Mouse (Mus musculus) 416B (cell line): Measurements from ENCODE around the gene Eif3l.

ENCODE experiments used
- DNase-seq: peaks from one replicate; pipeline ENCODE4 v3.0.0; 2011; ENCODE audit warnings: low read depth

Gene Eif3l

DNA sequence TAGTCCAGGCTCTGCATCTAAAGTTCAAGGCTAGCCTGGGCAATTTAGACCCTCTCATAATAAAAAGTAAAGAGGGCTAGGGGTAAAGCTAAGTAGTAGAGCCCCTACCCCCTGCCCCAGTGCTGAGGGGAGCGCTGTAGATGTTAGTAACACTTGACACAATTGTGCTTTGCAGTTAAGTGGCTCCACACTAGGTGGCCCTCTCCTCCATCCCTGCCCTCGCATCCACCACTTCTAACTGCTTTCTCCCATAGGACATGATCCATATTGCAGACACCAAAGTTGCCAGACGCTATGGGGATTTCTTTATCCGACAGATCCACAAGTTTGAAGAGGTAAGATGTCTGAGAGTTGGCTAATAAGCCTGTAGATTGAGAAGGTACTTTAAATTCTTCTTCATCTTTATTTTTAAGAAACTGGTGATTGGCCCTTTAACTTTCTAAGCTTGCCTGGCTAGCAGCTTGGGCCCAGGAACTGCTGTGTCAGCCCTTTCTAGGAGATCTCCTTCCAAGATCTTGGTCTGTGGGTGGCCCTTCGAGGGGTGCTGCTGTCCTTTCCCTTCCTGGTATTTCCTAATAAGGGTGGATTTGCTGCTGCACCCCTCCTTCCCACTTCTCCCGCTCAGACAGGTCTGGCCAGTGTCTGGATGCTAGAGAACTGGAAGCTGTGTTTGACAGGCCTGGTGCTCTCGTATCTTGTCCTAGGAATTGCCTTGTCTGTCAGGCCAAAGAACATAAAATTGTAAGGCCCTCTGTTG is 18.3 kb downstream of the Eif3l start:
- DNase-seq = no peak

DNA sequence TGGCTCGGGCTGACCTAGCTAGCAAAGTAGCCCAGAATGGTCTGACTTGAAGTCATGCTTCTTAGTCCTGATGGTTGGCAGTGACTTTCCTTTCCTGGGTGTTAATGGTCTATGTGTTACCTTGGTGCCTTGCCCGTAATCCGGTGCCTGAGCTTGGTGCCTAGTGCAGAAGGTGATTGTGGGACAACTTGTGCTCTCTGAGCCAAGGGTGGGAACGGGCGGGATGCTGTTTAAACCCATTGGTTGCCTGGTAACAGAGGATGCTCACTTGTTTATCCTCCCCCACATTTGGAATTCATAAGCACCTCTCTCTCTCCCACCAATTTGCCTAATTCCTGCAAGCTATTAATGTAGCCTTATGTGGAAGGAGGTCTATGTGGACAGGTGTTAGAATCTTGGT is 20.5 kb downstream of the Eif3l start:
- DNase-seq = no peak

DNA sequence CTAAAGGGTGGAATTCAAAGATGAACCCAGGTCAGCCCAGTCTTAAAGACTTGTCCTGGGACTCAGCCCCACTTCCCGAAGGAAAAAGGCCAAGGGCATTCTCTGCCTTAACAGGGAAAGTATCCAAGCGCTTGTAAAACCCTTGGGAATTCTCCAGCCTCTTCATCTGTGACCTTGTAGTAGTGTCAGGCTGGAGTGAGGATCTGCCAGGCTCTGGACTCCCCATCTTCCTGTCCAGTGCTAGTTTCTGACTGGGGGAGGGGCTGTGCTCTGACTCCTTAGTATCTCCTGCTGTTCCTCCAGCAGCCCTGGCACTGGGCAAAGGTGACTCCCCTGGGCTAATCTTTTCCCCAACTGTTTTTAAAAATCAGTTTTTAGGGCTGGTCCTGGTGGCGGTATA is 21.6 kb downstream of the Eif3l start:
- no peak for DNase-seq

DNA sequence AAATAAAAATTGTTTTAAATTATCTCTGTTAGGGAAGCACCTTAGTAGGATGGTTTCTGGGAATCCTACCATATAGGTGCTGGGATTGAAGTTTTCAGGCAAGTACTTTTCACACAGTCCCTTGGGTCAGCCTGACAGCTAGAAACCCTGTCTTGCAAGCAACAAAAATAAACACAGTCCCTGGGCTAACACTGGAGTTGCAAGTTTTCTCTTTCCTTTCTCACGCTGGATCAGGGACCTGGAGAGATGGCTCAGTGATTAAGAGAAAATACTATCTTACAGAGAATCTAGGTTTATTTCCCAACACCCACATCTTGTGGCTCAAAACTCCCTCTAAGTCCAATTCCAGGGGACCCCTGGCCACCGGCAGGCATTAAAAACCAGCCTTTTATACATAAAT is 22.2 kb downstream of the Eif3l start:
- no peak for DNase-seq

DNA sequence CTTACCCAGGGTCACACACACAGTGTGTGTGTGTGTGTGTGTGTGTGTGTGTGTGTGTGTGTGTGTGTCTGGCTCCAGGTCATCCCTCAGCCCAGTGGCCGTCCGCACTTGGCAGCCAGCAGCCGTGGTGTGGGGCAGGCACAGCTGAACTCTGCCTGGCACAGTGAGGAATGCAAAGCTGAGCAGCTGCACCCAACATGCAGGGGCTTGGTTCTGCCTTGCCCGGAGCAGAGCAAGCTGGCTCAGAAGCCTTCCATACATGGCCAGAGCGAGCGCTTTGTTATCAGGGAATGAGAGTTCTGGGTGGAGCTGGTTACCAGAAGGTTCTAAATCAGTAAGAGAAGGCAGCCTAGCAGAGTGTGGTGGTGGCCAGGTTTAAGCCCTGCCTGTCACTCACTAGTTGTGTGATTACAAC is 22.6 kb downstream of the Eif3l start:
- DNase-seq = no peak

DNA sequence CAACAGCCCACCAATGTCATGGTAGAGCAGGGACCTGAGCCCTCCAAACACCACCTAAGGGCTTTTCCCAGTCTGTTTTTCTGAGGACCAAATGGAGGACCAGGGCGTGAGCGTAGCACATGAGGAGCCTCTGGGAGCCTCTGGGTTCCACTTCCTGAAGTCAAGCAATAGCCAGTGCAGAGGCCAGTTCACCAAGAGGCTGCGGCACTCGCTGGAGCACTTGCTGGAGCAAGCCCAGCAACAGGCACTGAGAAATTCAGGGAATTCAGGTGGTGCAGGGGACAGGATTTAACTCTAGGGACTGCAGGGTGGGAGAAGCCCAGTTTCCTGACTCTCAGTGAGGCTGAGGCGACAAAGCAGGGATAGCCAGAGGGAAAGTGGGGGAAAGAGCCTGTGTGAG is 23.2 kb downstream of the Eif3l start:
- no peak for DNase-seq

DNA sequence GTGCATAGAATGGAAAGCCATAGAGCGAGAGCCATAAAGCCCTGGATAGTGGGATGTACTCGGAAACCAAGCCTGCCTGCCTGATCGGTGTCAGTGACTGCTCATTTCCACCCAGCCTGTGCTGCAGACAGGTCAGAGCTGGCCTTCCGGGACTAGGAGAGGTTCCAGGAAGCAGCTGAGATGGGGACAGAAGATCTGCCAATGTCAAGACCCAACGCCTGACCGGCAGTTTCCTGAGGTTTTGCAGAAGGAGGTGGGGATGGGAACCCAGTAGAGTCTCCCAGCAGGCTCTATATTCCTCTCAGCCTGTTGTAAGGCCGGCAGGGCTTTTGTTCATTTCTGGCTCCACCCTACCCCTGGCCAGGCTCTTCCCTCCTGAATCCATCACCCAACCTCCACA is 23.9 kb downstream of the Eif3l start:
- peak; percentile 80 for DNase-seq

DNA sequence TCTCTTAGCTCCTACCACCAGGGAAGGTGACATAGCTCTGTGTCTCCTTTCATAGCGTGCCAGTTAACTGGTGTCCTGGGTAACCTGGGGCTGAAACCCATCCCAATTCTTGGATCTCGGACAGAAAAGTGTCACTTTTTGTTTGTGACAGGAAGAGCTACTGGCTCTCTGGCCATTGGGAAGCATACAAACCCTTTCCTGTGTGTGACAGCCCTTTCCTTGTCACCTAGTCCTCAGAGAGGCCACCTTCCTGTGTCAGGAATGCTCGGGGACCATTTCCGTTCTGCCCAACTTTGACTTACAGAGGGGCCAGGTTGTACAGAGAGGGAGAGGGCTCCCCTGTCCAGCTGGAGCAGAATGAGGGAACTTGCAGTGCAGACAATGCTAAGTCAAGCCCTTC is 24.5 kb downstream of the Eif3l start:
- DNase-seq = no peak

DNA sequence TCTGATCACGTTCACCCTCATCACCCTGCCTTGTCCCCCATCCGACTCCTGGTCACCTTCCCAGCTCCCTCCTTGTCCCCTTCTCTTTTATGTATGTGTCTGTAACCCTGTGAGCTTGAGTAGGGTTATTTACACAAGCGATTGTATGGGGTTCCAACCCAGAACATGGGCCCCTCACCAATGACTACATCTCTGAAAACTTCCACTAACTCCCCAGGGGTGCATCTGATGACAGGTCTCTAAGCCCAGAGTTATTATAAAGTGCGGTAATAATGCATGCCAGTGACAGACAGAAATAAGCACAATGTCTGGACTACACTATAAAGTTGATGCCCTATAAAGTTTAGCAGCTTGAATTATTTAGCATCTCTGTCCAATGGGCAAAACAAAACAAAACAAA is 25.4 kb downstream of the Eif3l start:
- DNase-seq = no peak

DNA sequence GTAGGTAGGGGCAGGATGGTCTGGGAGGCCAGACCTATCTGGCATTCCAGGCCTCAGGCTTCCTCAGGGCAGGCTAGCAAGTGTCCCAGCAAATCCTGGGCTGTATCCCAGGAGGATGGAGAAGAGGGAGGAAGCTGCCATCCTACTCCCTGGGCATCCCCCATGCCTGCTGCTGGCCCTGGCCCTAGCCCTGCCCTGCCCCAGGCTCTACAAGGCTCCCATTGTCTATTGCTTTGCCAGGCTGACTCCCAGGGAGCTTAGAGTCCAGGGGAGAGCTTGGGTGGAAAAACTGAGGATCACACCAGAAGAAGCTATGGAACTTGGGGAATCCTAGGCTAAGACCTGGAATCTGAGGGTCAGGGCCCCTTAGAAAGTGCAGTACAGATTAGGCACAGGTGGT is 26.6 kb downstream of the Eif3l start:
- no peak for DNase-seq

DNA sequence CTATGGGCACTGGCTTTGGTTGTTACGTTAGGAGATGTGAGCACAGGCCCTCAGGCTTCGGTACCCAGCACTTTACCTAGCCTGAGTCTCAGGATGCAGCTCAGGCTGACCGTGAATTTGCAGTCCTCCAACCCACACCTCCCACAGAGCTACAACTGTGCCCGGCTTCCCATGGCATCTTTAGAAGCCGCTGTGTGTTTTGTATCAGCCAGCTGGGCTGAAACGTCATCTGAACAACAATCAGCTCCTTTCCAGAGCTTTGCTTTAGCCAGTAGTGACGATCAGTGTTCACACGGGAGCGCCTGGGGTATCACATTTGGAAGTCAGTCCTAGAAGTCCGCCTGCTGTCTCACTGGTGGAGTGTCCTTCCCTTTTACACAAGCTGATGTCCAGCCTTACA is 28.3 kb downstream of the Eif3l start:
- no peak for DNase-seq

DNA sequence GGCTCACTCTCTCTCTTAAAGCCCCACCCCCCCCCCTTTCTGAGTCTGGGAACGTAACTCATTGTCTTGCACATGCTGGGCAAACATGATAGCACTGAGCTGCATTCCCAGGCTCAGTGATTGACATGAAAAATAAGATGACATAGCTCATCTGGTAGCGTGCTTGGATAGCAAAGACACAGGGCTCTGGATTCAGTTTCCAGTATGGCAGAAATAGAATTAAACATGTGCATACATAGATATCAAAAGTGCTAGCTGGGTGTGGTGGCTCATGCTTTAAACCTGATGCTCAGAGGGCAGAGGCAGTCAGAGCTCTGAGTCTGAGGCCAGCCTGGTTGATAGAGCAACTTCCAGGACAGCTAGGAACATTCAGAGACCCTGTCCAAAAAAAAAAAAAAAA is 30.8 kb downstream of the Eif3l start:
- DNase-seq = no peak

DNA sequence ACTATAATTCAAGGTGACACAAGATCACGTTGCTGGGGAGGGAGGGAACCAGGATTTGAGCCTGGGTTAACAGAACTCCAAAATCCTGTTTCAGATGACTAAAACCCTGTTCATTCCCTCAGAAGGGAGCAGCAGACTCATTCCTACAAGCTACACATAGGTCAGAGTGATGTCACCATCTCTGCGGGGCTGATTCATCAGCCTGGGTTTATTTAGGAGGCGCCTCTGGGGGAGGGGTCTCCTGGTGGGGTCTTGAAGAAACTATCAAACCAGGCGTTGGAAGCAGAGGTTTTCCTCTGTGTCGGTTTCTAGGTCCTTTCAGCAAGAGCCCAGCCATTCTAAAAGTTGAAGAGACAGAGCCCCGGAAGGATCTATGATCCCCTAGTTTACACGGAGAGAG is 33.0 kb downstream of the Eif3l start:
- DNase-seq = peak; percentile 51

DNA sequence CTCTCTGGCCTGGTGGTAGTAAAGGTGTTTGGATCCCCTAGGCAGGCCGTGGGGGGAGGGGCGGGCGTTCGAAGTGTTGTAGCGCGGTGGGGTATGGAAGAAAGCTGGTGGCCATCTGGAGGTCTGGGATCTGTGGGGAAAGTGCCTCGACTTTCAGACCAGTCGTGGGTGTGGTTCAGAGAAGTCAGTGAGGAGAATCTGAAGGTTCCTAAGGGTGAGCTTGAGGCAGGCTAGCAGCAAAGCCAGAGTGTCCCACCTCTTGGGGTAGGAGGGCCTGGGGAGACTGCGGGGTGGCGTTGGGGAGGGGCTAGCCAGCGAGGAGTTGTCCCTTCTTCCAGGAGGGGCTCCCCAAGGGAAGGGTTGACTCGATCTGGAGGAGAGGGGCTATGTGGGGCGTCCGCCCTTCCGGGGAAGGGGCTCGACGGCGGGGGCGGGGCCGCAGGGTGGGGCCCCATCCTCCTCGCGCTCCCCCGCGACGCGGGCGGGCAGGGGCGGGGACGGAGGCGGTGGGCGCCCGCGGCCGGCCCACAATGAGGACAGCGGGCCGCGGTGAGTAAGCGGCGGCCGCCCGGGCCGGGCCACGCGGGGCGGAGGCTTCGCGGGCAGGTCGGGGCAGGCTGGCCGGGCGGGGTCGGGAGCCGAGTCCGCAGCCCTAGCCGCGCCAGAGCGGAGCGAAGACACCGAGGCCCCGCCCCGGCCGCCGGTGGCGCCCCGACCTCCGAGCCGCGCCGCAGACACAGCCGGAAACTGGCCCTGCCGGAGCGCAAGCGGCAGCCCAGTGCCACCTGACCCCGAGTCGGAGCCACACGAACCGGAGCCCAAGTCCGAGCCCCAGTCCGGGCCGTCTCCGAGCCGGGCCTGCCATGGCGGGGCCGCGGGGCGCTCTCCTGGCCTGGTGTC is 33.7 kb downstream of the Eif3l start, which contains the start of gene Micall1:
Gene Micall1 (plus strand): TSS at position 478 of the 900 bp plus-strand sequence.
- peak; percentile 51 for DNase-seq

DNA sequence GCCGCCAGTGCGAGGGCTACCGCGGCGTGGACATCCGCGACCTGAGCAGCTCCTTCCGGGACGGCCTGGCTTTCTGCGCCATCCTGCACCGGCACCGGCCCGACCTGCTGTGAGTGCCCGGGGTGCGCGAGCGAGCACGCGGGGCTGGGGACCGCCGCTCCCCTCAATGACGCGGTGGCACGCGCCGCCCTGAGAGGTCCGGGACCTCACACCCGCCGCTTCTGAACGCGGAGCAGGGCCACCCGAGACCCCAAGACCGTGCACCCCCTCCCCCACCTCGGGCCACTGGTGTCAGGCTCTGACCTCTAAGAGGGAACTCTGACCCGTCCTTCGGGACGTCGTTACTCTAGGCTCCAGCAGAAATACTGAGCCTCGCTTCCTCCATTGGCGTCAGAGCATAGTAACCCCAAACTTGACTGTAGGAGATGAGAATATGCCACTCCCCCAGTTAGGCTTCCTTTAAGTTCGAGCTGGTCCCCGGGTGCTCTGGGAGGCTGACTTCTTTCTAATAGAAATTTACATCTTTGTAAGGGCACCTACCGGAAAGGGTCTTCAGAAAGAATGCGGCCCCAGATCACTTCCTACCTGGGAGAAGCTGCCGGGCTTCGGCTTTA is 34.4 kb downstream of the Eif3l start:
- DNase-seq = peak; percentile 57

DNA sequence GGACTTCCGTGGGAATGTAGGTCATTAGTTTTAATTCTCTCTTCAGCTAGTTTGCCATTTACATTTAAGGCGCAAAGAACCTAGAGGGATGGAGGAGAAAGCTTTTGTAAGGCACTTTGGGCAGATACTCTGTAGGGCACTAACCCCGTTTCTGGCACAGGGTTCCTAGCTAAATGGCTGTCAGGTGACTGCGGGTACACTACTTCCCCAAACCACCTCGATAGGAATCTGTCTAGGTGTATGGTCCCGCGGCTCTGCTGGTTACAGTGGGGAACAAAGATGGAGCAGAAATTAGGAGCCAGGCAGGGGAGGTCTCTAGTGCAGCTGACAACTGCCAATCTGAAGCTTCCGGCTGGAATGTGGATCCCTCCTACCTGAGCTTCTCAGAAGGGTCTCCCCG is 35.1 kb downstream of the Eif3l start:
- DNase-seq = no peak

DNA sequence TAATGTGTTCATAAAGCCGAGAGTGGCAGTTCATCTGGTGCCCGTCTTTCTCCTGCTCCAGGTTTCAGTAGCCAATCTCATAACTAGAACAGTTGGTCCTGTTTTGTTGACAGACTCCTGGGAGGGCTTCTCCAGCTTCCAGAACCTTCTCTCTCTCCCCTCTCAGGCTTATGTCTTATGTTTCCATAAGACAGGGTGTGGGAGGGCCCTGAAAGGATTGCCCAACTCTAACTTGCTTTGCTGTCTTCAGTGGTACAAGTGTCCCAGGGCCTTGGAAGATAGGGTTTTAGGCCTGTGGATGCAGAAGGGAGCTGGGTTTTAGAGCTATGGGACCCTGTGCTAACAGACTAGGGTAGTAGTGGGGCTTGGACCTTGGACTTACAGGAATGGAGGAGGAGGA is 35.5 kb downstream of the Eif3l start:
- peak; percentile 36 for DNase-seq

DNA sequence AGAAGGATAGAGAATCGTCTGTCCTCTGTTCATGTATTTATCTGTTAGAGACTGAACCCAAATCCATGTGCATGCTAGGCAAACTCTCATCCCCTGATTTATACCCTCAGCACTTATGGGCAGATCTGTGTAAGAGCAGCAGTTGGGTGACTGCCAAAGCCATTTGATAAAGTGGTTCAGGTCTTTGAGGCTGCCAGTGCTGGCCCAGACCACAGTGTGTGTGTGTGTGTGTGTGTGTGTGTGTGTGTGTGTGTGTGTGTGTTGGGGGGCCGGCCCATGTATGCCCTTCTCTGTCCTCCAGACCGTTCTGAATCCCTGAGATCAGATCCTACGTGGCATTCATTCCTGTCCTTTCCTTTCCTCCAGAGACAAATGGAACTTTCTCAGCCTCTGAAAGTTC is 36.8 kb downstream of the Eif3l start:
- DNase-seq = peak; percentile 40

DNA sequence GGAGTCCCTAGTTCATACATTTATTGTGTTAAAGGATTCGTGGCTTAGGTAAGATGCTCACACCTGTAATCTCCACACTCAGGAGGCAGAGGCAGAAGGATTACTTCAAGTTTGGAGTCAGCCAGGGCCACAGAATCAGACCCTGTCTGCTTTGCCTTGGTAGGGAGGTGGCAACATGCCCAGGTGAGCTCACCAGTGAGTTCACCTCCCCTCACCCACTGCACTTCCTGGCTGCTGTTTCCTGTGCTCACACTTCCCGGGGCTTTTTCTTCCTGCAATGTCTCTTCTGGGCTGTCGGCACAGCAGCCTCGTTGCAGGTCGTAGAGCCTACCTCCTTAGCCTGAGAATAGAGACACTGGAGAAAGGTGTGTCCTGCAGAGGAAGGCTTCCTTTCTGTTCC is 40.3 kb downstream of the Eif3l start:
- DNase-seq = no peak

DNA sequence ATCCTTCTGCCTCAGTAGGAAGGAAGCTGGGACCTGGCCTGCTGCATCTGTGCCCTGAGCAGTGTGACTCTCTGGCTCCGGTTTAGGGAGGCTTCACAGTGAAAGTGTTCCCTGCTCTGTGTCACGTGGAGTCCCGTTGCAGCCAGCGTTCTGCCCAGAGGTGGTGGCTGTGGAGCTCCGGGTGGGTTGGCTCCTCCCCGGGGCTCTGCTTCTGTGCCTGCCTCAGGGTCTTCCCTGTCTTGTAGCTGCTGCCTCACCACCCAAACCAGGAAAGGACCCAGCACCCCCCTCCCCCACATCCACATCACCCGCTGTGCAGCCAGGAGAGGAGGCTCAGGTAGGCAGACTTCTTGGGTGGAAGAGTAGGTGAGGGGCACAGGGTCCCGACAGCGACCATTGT is 44.5 kb downstream of the Eif3l start:
- DNase-seq = no peak

DNA sequence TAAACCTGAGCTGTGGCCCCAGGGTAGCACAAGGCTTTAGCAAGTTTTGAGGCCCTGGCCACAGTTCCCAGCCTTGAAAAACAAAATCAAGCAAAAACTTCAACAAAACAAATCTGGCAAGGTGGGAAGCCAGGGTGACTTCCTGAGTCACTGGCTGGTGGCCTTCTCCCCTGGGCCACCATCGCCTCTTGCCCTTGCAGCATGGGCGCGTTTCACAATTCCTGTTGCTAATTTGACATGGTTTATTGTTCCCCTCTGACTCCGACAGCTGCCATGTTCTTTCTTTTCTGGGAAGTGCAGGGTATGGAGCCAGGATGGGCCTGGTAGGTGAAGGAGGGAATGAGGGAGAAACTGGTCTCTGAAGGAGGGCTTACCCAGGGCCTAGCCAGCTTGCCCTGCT is 47.1 kb downstream of the Eif3l start:
- no peak for DNase-seq

DNA sequence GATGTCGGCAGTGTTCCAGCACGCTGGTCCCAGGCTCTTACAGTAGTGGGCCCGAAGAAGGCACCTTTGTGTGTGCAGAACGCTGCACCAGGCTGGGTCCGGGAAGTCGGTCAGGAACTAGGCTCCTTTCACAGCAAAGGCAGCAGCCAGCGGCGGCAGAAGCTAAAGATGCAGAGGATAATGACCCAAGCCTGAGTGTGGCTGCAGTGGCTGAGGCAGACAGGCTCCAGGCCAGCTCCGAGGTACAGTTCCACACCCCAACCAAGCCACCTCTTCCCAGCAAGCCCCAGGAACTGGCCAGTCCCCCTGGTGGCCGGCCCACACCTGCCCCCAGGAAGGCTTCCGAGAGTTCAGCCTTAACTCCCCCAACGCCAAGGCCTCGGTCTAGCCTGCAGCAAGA is 47.6 kb downstream of the Eif3l start:
- DNase-seq = no peak

DNA sequence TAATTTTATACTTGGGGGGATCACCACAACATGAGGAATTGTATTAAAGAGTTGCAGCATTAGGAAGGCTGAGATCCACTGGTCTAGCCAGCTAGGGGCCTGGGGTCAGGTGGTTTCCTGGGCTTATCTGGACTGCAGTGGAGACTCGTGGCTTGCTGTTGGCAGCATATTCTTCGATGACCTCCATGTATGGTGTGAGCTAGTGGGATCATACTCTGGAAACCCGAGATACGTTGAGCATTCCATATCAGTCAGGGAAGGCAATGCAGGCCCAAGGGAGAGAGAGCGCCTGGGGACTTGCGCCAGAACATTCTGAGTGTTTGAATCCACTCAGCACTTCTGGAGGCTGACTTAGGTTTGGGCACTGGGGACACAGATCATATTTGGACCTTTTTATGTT is 48.8 kb downstream of the Eif3l start:
- no peak for DNase-seq
